Mouse (Mus musculus): Measurements from ENCODE around the gene Il11. TPM values are rescaled to one million over a fixed set of nuclear protein-coding genes. Genes with fewer than 3 reads are reported as not detected.

Il11 gene
- polyA plus RNA-seq, 1 experiment from 2014 or later = 0.39 TPM

- Histone ChIP-seq H3K27ac (no peak overlapping the region), H3K27me3 (0 out of 2 replicates have a peak, but pooled peaks cover 3% of the 10 kb centered on the region), H3K4me3 (no peak overlapping the region), H3K9me3 (no peaks in the 10 kb centered on the region), H3K36me3 (no peaks in the 10 kb centered on the region), H3K4me1 (no peaks in the 10 kb centered on the region), H3K9ac (no peak overlapping the region), H3K4me2 (replicated peaks) (no peak overlapping the region)
- no peak for ATAC-seq (ENCODE audit: low FRiP score, low read depth)
- WGBS = 62% methylated on average over 6 of the region's 6 CpGs
Observed at GRCm38 (mm10) chr7:4732968-4733392, 49.7 kb downstream of the Il11 start.

GRCm38 (mm10) chr7:4731090-4731489, 51.6 kb downstream of the Il11 start:
- ATAC-seq (ENCODE audit: low FRiP score, low read depth) = no peak
- 77% methylated on average over 5 of the region's 5 CpGs for WGBS
- H3K27me3 ChIP-seq = 0 out of 2 replicates have a peak, but pooled peaks cover 3% of the 10 kb centered on the region

DNA sequence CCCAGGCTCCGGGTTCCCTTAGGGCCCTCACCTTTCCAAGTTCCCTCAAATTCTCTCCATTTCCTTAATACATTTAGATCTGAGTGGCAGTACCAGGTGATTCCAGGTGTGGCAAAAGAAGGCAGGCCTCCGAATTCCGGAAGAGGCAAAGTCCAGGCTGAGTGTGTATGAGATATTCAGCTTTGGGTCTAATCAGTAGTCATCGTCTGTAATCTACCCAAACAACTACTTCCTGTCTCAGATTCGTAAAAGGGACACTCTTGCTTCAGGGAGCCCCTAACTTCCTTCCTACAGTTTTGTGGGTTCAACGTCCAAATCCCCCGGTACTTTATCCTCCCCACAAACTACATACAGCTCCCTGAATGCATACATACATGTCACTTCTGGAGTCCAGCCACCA, 57.5 kb downstream of the Il11 start, which contains the start of gene Tmem150b:
Tmem150b (minus strand) TSS at position 81 of the 400 bp plus-strand sequence.
- whole genome bisulfite sequencing = 81% methylated on average over 7 of the region's 7 CpGs
- Histone ChIP-seq H3K36me3 (no peaks in the 10 kb centered on the region), H3K4me3 (no peak within 1 kb of the TSS), H3K9me3 (no peaks in the 10 kb centered on the region), H3K9ac (no peak within 1 kb of the TSS), H3K4me2 (replicated peaks) (no peak within 1 kb of the TSS), H3K4me1 (no peaks in the 10 kb centered on the region), H3K27ac (no peak within 1 kb of the TSS), H3K27me3 (no peaks in the 10 kb centered on the region)
- no peak for ATAC-seq (ENCODE audit: low FRiP score, low read depth)

More at GRCm38 (mm10) chr7:4731090-4731489, 51.6 kb downstream of the Il11 start:
- no peaks in the 10 kb centered on the region for H3K36me3 ChIP-seq
- H3K9ac ChIP-seq = no peak overlapping the region
- H3K4me2 ChIP-seq (replicated peaks) = no peak overlapping the region
- H3K27ac ChIP-seq = no peak overlapping the region
- H3K4me3 ChIP-seq = no peak overlapping the region
- no peaks in the 10 kb centered on the region for H3K4me1 ChIP-seq
- no peaks in the 10 kb centered on the region for H3K9me3 ChIP-seq

GRCm38 (mm10) chr7:4724359-4724758, 58.3 kb downstream of the Il11 start:
- Histone ChIP-seq H3K4me3 (no peak overlapping the region), H3K4me1 (no peaks in the 10 kb centered on the region), H3K27ac (no peak overlapping the region), H3K4me2 (replicated peaks) (no peak overlapping the region), H3K9ac (no peak overlapping the region), H3K9me3 (no peaks in the 10 kb centered on the region), H3K27me3 (no peaks in the 10 kb centered on the region), H3K36me3 (no peaks in the 10 kb centered on the region)
- ATAC-seq (ENCODE audit: low FRiP score, low read depth) = no peak
- WGBS = 67% methylated on average over 3 of the region's 3 CpGs

- no peak for ATAC-seq (ENCODE audit: low FRiP score, low read depth)
- Histone ChIP-seq H3K4me3 (peak overlapping the region; percentile 26; the same call in 1 of the 2 replicates), H3K9ac (peak overlapping the region; percentile 31; the same call in 1 of the 2 replicates), H3K27me3 (no peaks in the 10 kb centered on the region), H3K9me3 (no peaks in the 10 kb centered on the region), H3K27ac (no peak overlapping the region), H3K4me2 (replicated peaks) (peak overlapping the region; percentile 57), H3K4me1 (no peaks in the 10 kb centered on the region), H3K36me3 (no peaks in the 10 kb centered on the region)
- WGBS = 32% methylated on average over 12 of the region's 12 CpGs
Observed at GRCm38 (mm10) chr7:4723508-4723907, 59.2 kb downstream of the Il11 start.

Other genes starting within 250 kb of the Il11 start
- gene Syt5, start 235.3 kb downstream of the Il11 start, polyA plus RNA-seq (2015; fragmentation: Nextera tagmentation; extraction: Ambion mirVana) = 5.5 and 6.0 TPM in 2 replicates
- not detected in 2 replicates for gene Ptprh, start 178.8 kb downstream of the Il11 start, polyA plus RNA-seq (2015; fragmentation: Nextera tagmentation; extraction: Ambion mirVana)
- gene Tmem86b, start 151.4 kb downstream of the Il11 start, polyA plus RNA-seq (2015; fragmentation: Nextera tagmentation; extraction: Ambion mirVana) = 1.2 and 1.3 TPM in 2 replicates
- 9.0 and 9.9 TPM in 2 replicates for gene Ppp6r1, start 123.8 kb downstream of the Il11 start, polyA plus RNA-seq (2015; fragmentation: Nextera tagmentation; extraction: Ambion mirVana)
- 93.6 and 95.4 TPM in 2 replicates for gene Hspbp1, start 97.8 kb downstream of the Il11 start, polyA plus RNA-seq (2015; fragmentation: Nextera tagmentation; extraction: Ambion mirVana)
- gene Brsk1, start 92.3 kb downstream of the Il11 start, polyA plus RNA-seq (2015; fragmentation: Nextera tagmentation; extraction: Ambion mirVana) = 2.2 and 2.3 TPM in 2 replicates
- gene Tmem150b, start 57.6 kb downstream of the Il11 start, polyA plus RNA-seq (2015; fragmentation: Nextera tagmentation; extraction: Ambion mirVana) = 0.13 TPM in 2 replicates
- 61.6 and 65.3 TPM in 2 replicates for gene Kmt5c, start 42.7 kb downstream of the Il11 start, polyA plus RNA-seq (2015; fragmentation: Nextera tagmentation; extraction: Ambion mirVana)
- 67.5 and 68.6 TPM in 2 replicates for gene Cox6b2, start 29.8 kb downstream of the Il11 start, polyA plus RNA-seq (2015; fragmentation: Nextera tagmentation; extraction: Ambion mirVana)
- not detected in 2 replicates for gene Fam71e2, start 11.6 kb downstream of the Il11 start, polyA plus RNA-seq (2015; fragmentation: Nextera tagmentation; extraction: Ambion mirVana)
- gene Tmem190, start 78 bp upstream of the Il11 start, polyA plus RNA-seq (2015; fragmentation: Nextera tagmentation; extraction: Ambion mirVana) = not detected in 2 replicates
- gene Tmem238, start 6.8 kb upstream of the Il11 start, polyA plus RNA-seq (2015; fragmentation: Nextera tagmentation; extraction: Ambion mirVana) = 7.3 and 7.9 TPM in 2 replicates
- gene Rpl28, start 10.0 kb upstream of the Il11 start, polyA plus RNA-seq (2015; fragmentation: Nextera tagmentation; extraction: Ambion mirVana) = 290 and 292 TPM in 2 replicates
- 328 and 349 TPM in 2 replicates for gene Ube2s, start 29.7 kb upstream of the Il11 start, polyA plus RNA-seq (2015; fragmentation: Nextera tagmentation; extraction: Ambion mirVana)
- 0.17 and 0.33 TPM in 2 replicates for gene Shisa7, start 61.8 kb upstream of the Il11 start, polyA plus RNA-seq (2015; fragmentation: Nextera tagmentation; extraction: Ambion mirVana)
- 5.6 and 6.4 TPM in 2 replicates for gene Isoc2b, start 87.4 kb upstream of the Il11 start, polyA plus RNA-seq (2015; fragmentation: Nextera tagmentation; extraction: Ambion mirVana)
- 1.2 and 1.3 TPM in 2 replicates for gene Isoc2a, start 94.3 kb upstream of the Il11 start, polyA plus RNA-seq (2015; fragmentation: Nextera tagmentation; extraction: Ambion mirVana)
- gene Gm36210, start 123.7 kb upstream of the Il11 start, polyA plus RNA-seq (2015; fragmentation: Nextera tagmentation; extraction: Ambion mirVana) = not detected in 2 replicates
- 4.2 and 4.3 TPM in 2 replicates for gene Zfp628, start 132.4 kb upstream of the Il11 start, polyA plus RNA-seq (2015; fragmentation: Nextera tagmentation; extraction: Ambion mirVana)
- 3.1 and 3.3 TPM in 2 replicates for gene Nat14, start 139.2 kb upstream of the Il11 start, polyA plus RNA-seq (2015; fragmentation: Nextera tagmentation; extraction: Ambion mirVana)
- gene Ssc5d, start 142.9 kb upstream of the Il11 start, polyA plus RNA-seq (2015; fragmentation: Nextera tagmentation; extraction: Ambion mirVana) = 6.4 and 8.1 TPM in 2 replicates
- gene Sbk2, start 181.5 kb upstream of the Il11 start, polyA plus RNA-seq (2015; fragmentation: Nextera tagmentation; extraction: Ambion mirVana) = 0.38 and 0.92 TPM in 2 replicates
- gene Sbk3, start 188.3 kb upstream of the Il11 start, polyA plus RNA-seq (2015; fragmentation: Nextera tagmentation; extraction: Ambion mirVana) = not detected in 2 replicates
- 35.3 and 38.5 TPM in 2 replicates for gene Zfp579, start 213.3 kb upstream of the Il11 start, polyA plus RNA-seq (2015; fragmentation: Nextera tagmentation; extraction: Ambion mirVana)
- gene Zfp524, start 231.6 kb upstream of the Il11 start, polyA plus RNA-seq (2015; fragmentation: Nextera tagmentation; extraction: Ambion mirVana) = 9.1 and 10.7 TPM in 2 replicates
- gene Fiz1, start 231.8 kb upstream of the Il11 start, polyA plus RNA-seq (2015; fragmentation: Nextera tagmentation; extraction: Ambion mirVana) = 44.7 and 48.6 TPM in 2 replicates
- gene Gm44973, start 232.6 kb upstream of the Il11 start, polyA plus RNA-seq (2015; fragmentation: Nextera tagmentation; extraction: Ambion mirVana) = 0.42 and 2.1 TPM in 2 replicates
- gene Zfp865, start 237.5 kb upstream of the Il11 start, polyA plus RNA-seq (2015; fragmentation: Nextera tagmentation; extraction: Ambion mirVana) = 6.0 and 8.1 TPM in 2 replicates
- gene Ccdc106, start 237.7 kb upstream of the Il11 start, polyA plus RNA-seq (2015; fragmentation: Nextera tagmentation; extraction: Ambion mirVana) = 44.9 and 47.8 TPM in 2 replicates